Mouse (Mus musculus) C2C12 (cell line): ENCODE results near the gene Zfp513.

Experiments
- CEBPB ChIP-seq: IDR thresholded peaks from one replicate; pipeline ENCODE4 v1.6.1; 2011; ENCODE audit warnings: low read depth, mild to moderate bottlenecking, control low read depth, moderate library complexity
- CTCF ChIP-seq: IDR thresholded peaks from one replicate; pipeline ENCODE4 v1.5.1; 2011; ENCODE audit not compliant: control insufficient read depth, insufficient read depth, insufficient read length
- FOSL1 ChIP-seq: IDR thresholded peaks from one replicate; pipeline ENCODE4 v1.8.0; 2011; ENCODE audit warnings: mild to moderate bottlenecking, low read length; ENCODE audit not compliant: poor library complexity, insufficient read depth, severe bottlenecking
- MAX ChIP-seq: IDR thresholded peaks from one replicate; pipeline ENCODE4 v1.6.1; 2011; ENCODE audit warnings: mild to moderate bottlenecking, control low read depth
- MYOD1 ChIP-seq: IDR thresholded peaks from one replicate; pipeline ENCODE4 v1.6.1; 2011; ENCODE audit warnings: low read depth; ENCODE audit not compliant: control insufficient read depth, insufficient read length
- MYOG ChIP-seq: IDR thresholded peaks from one replicate; pipeline ENCODE4 v1.6.1; 2011; ENCODE audit not compliant: control insufficient read depth, insufficient read length; ENCODE audit errors: extremely low read depth
- USF1 ChIP-seq: IDR thresholded peaks from one replicate; pipeline ENCODE4 v1.6.1; 2011; ENCODE audit warnings: low read depth, mild to moderate bottlenecking, control low read depth, moderate library complexity

GRCm38 (mm10) chr5:31219474-31219873, 17.4 kb upstream of the Zfp513 start:
- TF ChIP-seq MAX (no peak), CTCF (no peak), CEBPB (no peak), USF1 (no peak), FOSL1 (no peak), MYOG (no peak), MYOD1 (no peak)
